Mouse (Mus musculus) midbrain, embryonic 14.5 days (tissue): ENCODE measurements at regions not wholly inside any gene's neighbourhood (a gene's known extent, or its start where the extent isn't known, plus 50 kb on each side); places are given as distances from the start of the nearest gene placed in this dataset.
A peak's percentile ranks its signal among the peaks of the same experiment; 100 is the strongest.

ENCODE experiments used
- ATAC-seq: fragments of 200-750 bp; cut with Nextera tagmentation; 2 replicates; pipeline ENCODE4 v1.8.0; 2017; ENCODE audit warnings: moderate number of reproducible peaks, moderate library complexity; ENCODE audit not compliant: low FRiP score, low TSS enrichment
- DNase-seq: peaks from one replicate; pipeline ENCODE4 v3.0.0-alpha.2; 2015
- H3K27ac ChIP-seq: fragments of 300-500 bp; sonication (generic); replicated peaks from 2 replicates; pipeline ENCODE4 v1.5.1; 2014; ENCODE audit warnings: mild to moderate bottlenecking, low read depth, low read length, moderate library complexity
- H3K27me3 ChIP-seq: fragments of 300-500 bp; sonication (generic); 2 replicates; pipeline ENCODE4 v1.6.1; 2014; ENCODE audit warnings: low read length, control low read depth, mixed read lengths; ENCODE audit not compliant: control insufficient read depth, insufficient read depth
- H3K36me3 ChIP-seq: fragments of 300-500 bp; sonication (generic); 2 replicates; pipeline ENCODE4 v1.6.1; 2014; ENCODE audit warnings: low read length, control low read depth; ENCODE audit not compliant: control insufficient read depth, insufficient read depth
- H3K4me1 ChIP-seq: fragments of 300-500 bp; sonication (generic); 2 replicates; pipeline ENCODE4 v1.6.1; 2014; ENCODE audit warnings: mild to moderate bottlenecking, antibody characterized with exemption, low read length, control low read depth; ENCODE audit not compliant: control insufficient read depth, insufficient read depth
- H3K4me2 ChIP-seq: fragments of 300-500 bp; sonication (generic); 2 replicates; pipeline ENCODE4 v1.6.1; 2014; ENCODE audit warnings: mild to moderate bottlenecking, low read length, moderate library complexity
- H3K4me3 ChIP-seq: fragments of 300-500 bp; sonication (generic); replicated peaks from 2 replicates; pipeline ENCODE4 v1.5.1; 2014; ENCODE audit warnings: low read depth, low read length
- H3K9ac ChIP-seq: fragments of 300-500 bp; sonication (generic); replicated peaks from 2 replicates; pipeline ENCODE4 v1.6.1; 2014; ENCODE audit warnings: mild to moderate bottlenecking, low read length, moderate library complexity
- H3K9me3 ChIP-seq: fragments of 300-500 bp; sonication (generic); 2 replicates; pipeline ENCODE4 v1.6.1; 2016; ENCODE audit warnings: low read length, control low read depth, mixed read lengths; ENCODE audit not compliant: control insufficient read depth
- WGBS: fragments of 180-500 bp; shearing (Covaris S2); extraction: QIAGEN DNeasy Blood & Tissue Kit; methylation state at CpG from one replicate; pipeline ENCODE4 v1.1.7; 2014; 5-methylcytosine and 5-hydroxymethylcytosine counted together

DNA sequence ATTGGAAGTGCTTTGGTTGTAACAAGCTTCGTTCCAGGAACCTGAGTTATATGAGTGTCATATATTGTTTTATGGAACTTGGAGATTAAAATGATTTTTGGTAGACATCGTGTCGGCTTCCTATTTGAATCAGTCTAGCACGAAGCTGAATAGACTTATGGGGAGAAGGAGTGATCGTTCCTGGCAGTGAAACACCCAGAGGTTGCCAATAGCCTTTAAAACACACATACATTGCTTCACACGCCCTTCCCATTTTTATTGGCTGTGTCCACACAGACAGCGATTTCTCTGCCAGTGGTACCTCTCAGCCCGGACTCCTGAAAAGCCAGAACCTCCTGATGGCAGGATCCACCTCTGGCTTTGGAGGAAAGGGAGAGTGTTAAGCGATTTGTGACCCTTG is 57.0 kb upstream of the Daam1 start:
- no peaks in the 10 kb centered on the region for H3K36me3 ChIP-seq

DNA sequence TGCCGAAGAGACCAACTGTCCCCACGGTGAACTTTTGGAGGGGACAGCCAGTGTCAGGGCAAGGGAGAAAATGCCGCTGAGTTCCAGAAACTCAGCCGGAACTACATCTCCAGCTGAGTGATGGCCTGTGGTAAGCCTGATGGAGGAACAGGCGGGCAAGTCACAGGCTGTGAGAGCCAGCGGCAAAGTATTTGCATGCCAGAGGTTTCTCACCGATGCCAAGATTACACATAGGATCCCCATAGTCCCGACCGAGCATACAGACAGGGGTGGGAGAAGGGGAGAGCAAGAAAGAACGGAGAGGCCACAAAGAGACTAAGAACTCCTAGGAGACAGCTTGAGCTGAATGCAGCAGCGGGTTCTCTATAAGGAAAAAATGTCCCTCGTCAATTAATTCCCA is 55.8 kb upstream of the Daam1 start:
- WGBS: 74% methylated on average over 12 of the region's 12 CpGs
- H3K27me3 ChIP-seq: no peaks in the 10 kb centered on the region
- H3K4me3 ChIP-seq: no peak overlapping the region
- DNase-seq (no peak), ATAC-seq (no peak)
- no peak overlapping the region for H3K9ac ChIP-seq
- H3K4me2 ChIP-seq: no peak overlapping the region
- peaks cover 5% of the 10 kb centered on the region; the same call in 1 of the 2 replicates for H3K4me1 ChIP-seq
- H3K36me3 ChIP-seq: no peaks in the 10 kb centered on the region
- H3K9me3 ChIP-seq: no peaks in the 10 kb centered on the region
- no peak overlapping the region for H3K27ac ChIP-seq

More for the DNA sequence above, 57.0 kb upstream of the Daam1 start:
- no peak overlapping the region for H3K9ac ChIP-seq
- H3K27ac ChIP-seq: no peak overlapping the region
- no peaks in the 10 kb centered on the region for H3K27me3 ChIP-seq
- peaks cover 5% of the 10 kb centered on the region; the same call in 1 of the 2 replicates for H3K4me1 ChIP-seq
- no peak overlapping the region for H3K4me3 ChIP-seq
- ATAC-seq (no peak), DNase-seq (no peak)
- H3K9me3 ChIP-seq: no peaks in the 10 kb centered on the region
- WGBS: 91% methylated on average over 9 of the region's 9 CpGs
- no peak overlapping the region for H3K4me2 ChIP-seq

GRCm38 (mm10) chr12:71778137-71778536 is 52.7 kb upstream of the Daam1 start:
- no peak for ATAC-seq
- Histone ChIP-seq H3K9me3 (no peaks in the 10 kb centered on the region), H3K4me2 (peak overlapping the region; percentile 44), H3K9ac (no peak overlapping the region), H3K36me3 (no peaks in the 10 kb centered on the region), H3K27ac (no peak overlapping the region), H3K4me3 (0 out of 2 replicates have a peak overlapping the region, but pooled peaks have one; percentile 13), H3K4me1 (peaks cover 5% of the 10 kb centered on the region; the same call in 1 of the 2 replicates), H3K27me3 (no peaks in the 10 kb centered on the region)
- DNase-seq: peak; percentile 71
- 33% methylated on average over 14 of the region's 14 CpGs for WGBS

DNA sequence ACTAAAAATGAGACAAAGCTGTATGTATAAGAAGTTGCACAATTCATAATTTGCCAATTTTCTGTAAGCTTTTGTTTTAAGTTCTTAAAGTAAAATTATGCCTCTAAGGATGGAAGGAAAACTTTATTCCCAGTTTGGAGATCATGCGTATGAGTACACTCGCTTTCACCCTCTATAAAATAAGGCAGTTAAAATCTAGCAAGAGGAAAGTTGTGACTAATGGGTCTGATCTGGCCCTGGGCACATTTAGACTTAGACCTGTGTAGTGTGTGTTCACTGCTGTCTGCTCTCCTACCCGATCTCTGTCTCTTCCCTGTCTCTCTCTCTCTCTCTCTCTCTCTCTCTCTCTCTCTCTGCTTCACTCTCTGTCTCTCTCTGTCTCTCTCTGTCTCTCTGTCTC is 51.9 kb upstream of the Daam1 start:
- WGBS: 87% methylated on average over 3 of the region's 3 CpGs
- no peak overlapping the region for H3K4me2 ChIP-seq
- peaks cover 5% of the 10 kb centered on the region; the same call in 1 of the 2 replicates for H3K4me1 ChIP-seq
- no peaks in the 10 kb centered on the region for H3K36me3 ChIP-seq
- DNase-seq (no peak), ATAC-seq (no peak)
- no peak overlapping the region for H3K4me3 ChIP-seq
- H3K27ac ChIP-seq: no peak overlapping the region
- no peak overlapping the region for H3K9ac ChIP-seq
- H3K9me3 ChIP-seq: no peaks in the 10 kb centered on the region
- no peaks in the 10 kb centered on the region for H3K27me3 ChIP-seq

DNA sequence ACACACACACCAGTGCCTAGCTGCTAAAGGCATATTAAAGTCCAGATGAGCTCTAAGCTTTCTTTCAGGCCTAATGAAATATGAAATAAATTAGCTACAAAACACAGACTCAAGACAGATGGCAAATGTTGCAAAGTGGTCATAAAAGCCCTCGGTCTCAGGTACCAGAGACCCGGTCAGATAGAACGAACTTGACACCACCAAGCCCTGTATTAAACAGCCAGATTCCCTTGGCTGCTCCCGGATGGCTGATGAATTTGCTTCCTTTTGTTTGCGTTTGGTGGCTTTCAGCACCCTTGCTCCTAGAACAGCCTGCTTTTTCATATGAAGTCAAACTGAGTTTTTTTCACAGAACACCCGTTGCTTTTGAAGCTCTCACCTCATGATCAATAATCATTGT is 51.5 kb upstream of the Daam1 start:
- H3K4me1 ChIP-seq: peaks cover 5% of the 10 kb centered on the region; the same call in 1 of the 2 replicates
- 47% methylated on average over 6 of the region's 6 CpGs for WGBS
- H3K9me3 ChIP-seq: no peaks in the 10 kb centered on the region
- H3K36me3 ChIP-seq: no peaks in the 10 kb centered on the region
- DNase-seq (no peak), ATAC-seq (no peak)
- no peak overlapping the region for H3K9ac ChIP-seq
- no peaks in the 10 kb centered on the region for H3K27me3 ChIP-seq
- H3K4me2 ChIP-seq: no peak overlapping the region
- H3K27ac ChIP-seq: no peak overlapping the region
- no peak overlapping the region for H3K4me3 ChIP-seq
